Mouse (Mus musculus): Measurements from ENCODE around the gene Slc25a53. TPM values are rescaled to one million over a fixed set of nuclear protein-coding genes. Genes with fewer than 3 reads are reported as not detected.
"Not testable (repeated sequence)": the region's sequence is repeated elsewhere in the genome, so short reads cannot be mapped to it uniquely, and the experiment has no call there.

Gene Slc25a53
- polyA plus RNA-seq, 1 experiment from 2014 or later = 12.9 TPM

- H3K4me3 ChIP-seq (ENCODE audit: low read length) = no peak overlapping the region
- ATAC-seq (ENCODE audit: low FRiP score, low TSS enrichment) = no peak
- H3K4me2 ChIP-seq (replicated peaks; ENCODE audit: low read depth, low read length) = no peak overlapping the region
Measured at GRCm38 (mm10) chrX:136978616-136979015, 59.5 kb downstream of the Slc25a53 start.

DNA sequence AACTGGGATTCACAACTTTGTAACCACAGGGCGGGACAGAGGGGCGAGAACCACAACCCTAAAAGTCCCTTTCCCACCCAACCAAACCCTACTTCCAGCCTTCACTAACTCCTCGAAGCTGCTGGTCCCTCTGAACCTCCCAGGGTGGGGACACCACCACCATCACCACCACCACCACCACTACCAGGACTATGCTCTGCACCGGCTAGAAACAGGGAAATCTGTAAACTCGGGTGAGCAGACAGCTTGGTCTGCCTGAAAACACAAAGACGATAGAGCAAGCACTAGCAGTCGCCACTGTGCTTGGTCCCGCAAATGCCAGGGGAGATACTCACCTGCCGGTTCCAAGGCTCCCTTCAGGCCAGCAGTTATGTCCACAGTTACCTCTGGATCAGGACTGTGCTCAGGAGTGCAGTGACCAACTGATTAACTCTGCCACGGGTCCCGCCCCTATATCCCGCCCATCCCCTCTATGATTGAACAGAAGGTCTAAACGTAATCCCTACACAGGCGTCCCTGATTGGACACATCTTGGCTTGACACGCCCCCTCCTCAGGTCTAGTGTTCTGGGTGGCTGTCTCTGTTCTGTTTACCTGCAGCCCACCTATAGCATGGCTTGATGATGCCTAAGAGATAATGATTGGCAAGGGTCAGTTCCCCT is 61.5 kb downstream of the Slc25a53 start, which contains the start of the genes Tmsb15l and Tmsb15b1:
Gene Tmsb15l (minus strand): TSS at position 446 of the 661 bp plus-strand sequence.
Gene Tmsb15b1 (minus strand): TSS at position 451 of the 661 bp plus-strand sequence.
- Histone ChIP-seq H3K36me3 (ENCODE audit: insufficient read depth, low read length) (no peaks in the 10 kb centered on the region), H3K9me3 (ENCODE audit: low read length) (no peaks in the 10 kb centered on the region), H3K27ac (ENCODE audit: low read length) (no peak within 1 kb of the TSS), H3K4me1 (ENCODE audit: insufficient read depth, low read length) (no peaks in the 10 kb centered on the region), H3K4me2 (replicated peaks; ENCODE audit: low read depth, low read length) (peak within 1 kb of the TSS; percentile 60), H3K27me3 (ENCODE audit: insufficient read depth, low read length) (no peaks in the 10 kb centered on the region), H3K4me3 (ENCODE audit: low read length) (peak within 1 kb of the TSS; percentile 47), H3K9ac (replicated peaks; ENCODE audit: low read length) (peak within 1 kb of the TSS; percentile 61)
- WGBS = 40% methylated on average over 15 of the region's 15 CpGs
- ATAC-seq (ENCODE audit: low FRiP score, low TSS enrichment) = peak; percentile 100

More at GRCm38 (mm10) chrX:136978616-136979015, 59.5 kb downstream of the Slc25a53 start:
- Histone ChIP-seq H3K9me3 (ENCODE audit: low read length) (no peaks in the 10 kb centered on the region), H3K27me3 (ENCODE audit: insufficient read depth, low read length) (no peaks in the 10 kb centered on the region), H3K36me3 (ENCODE audit: insufficient read depth, low read length) (no peaks in the 10 kb centered on the region), H3K4me1 (ENCODE audit: insufficient read depth, low read length) (no peaks in the 10 kb centered on the region), H3K27ac (ENCODE audit: low read length) (no peak overlapping the region), H3K9ac (replicated peaks; ENCODE audit: low read length) (no peak overlapping the region)

- H3K9me3 ChIP-seq (ENCODE audit: low read length); H3K4me1 ChIP-seq (ENCODE audit: insufficient read depth, low read length); H3K27me3 ChIP-seq (ENCODE audit: insufficient read depth, low read length); H3K27ac ChIP-seq (ENCODE audit: low read length); ATAC-seq (ENCODE audit: low FRiP score, low TSS enrichment); H3K36me3 ChIP-seq (ENCODE audit: insufficient read depth, low read length): not testable (repeated sequence)
- Histone ChIP-seq H3K9ac (replicated peaks; ENCODE audit: low read length) (peak within 1 kb of the TSS; percentile 61), H3K4me2 (replicated peaks; ENCODE audit: low read depth, low read length) (peak within 1 kb of the TSS; percentile 60), H3K4me3 (ENCODE audit: low read length) (peak within 1 kb of the TSS; percentile 47)
- 88% methylated on average over 6 of the region's 6 CpGs for WGBS
Measured at GRCm38 (mm10) chrX:136975397-136975796, 62.7 kb downstream of the Slc25a53 start, which contains the start of gene Tmsb15b2. TSS of gene Tmsb15b2 (minus strand) at chrX:136975497.

DNA sequence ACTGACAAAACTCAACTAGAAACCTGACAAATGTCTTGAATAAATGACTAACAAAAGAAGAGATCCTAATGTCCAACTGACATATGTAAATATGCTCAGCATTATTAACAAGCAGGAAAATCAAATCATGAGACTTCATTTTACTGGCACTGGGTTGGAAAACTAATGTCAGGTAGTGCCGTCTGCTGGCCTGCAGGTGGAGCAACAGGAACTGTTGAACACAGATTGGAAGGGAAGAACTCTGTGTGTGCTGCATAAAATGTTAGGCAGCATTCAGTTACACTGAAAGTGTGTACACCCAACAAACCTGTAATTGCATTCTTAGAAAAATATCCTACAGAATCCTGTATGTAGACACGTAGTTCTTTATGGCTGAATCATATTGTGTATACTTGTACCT is 78.4 kb downstream of the Slc25a53 start:
- no peak overlapping the region for H3K27ac ChIP-seq (ENCODE audit: low read length)
- 33% methylated on average over 2 of the region's 2 CpGs for WGBS

GRCm38 (mm10) chrX:136958300-136958699 is 79.8 kb downstream of the Slc25a53 start:
- ATAC-seq (ENCODE audit: low FRiP score, low TSS enrichment) = peak; percentile 29; the same call in 1 of the 2 replicates
- not testable (repeated sequence) for H3K27ac ChIP-seq (ENCODE audit: low read length); H3K4me1 ChIP-seq (ENCODE audit: insufficient read depth, low read length); H3K27me3 ChIP-seq (ENCODE audit: insufficient read depth, low read length); H3K9me3 ChIP-seq (ENCODE audit: low read length); H3K9ac ChIP-seq (replicated peaks; ENCODE audit: low read length); H3K36me3 ChIP-seq (ENCODE audit: insufficient read depth, low read length)
- Histone ChIP-seq H3K4me2 (replicated peaks; ENCODE audit: low read depth, low read length) (peak overlapping the region; percentile 47), H3K4me3 (ENCODE audit: low read length) (peak overlapping the region; percentile 40)
- WGBS = 70% methylated on average over 5 of the region's 5 CpGs

More for the DNA sequence above, 78.4 kb downstream of the Slc25a53 start:
- Histone ChIP-seq H3K4me2 (replicated peaks; ENCODE audit: low read depth, low read length) (no peak overlapping the region), H3K9me3 (ENCODE audit: low read length) (no peaks in the 10 kb centered on the region), H3K27me3 (ENCODE audit: insufficient read depth, low read length) (no peaks in the 10 kb centered on the region), H3K36me3 (ENCODE audit: insufficient read depth, low read length) (no peaks in the 10 kb centered on the region), H3K9ac (replicated peaks; ENCODE audit: low read length) (no peak overlapping the region), H3K4me1 (ENCODE audit: insufficient read depth, low read length) (no peaks in the 10 kb centered on the region), H3K4me3 (ENCODE audit: low read length) (no peak overlapping the region)
- ATAC-seq (ENCODE audit: low FRiP score, low TSS enrichment) = no peak

DNA sequence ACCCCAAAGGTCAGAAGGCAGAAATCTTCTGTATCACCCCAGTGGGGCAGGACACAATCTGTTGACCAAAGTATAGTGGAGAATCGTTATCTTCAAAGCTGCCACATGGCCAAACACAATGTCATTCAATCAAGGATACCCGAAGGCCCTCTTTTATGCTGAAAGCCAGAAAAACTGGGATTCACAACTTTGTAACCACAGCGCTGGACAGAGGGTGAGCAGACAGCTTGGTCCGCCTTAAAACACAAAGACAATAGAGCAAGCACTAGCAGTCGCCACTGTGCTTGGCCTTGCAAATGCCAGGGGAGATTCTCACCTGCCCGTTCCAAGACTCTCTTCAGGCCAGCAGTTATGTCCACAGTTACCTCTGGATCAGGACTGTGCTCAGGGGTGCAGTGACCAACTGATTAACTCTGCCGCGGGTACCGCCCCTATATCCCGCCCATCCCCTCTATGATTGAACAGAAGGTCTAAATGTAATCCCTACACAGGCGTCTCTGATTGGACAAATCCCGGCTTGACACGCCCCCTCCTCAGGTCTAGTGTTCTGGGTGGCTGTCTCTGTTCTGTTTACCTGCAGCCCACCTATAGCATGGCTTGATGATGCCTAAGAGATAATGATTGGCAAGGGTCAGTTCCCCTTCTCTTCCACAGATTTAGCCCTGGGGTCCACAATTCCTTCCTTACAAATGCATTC is 80.4 kb downstream of the Slc25a53 start:
- Histone ChIP-seq H3K4me2 (replicated peaks; ENCODE audit: low read depth, low read length) (peak overlapping the region; percentile 47), H3K4me3 (ENCODE audit: low read length) (peak overlapping the region; percentile 40)
- not testable (repeated sequence) for H3K9me3 ChIP-seq (ENCODE audit: low read length); H3K9ac ChIP-seq (replicated peaks; ENCODE audit: low read length); H3K4me1 ChIP-seq (ENCODE audit: insufficient read depth, low read length); H3K27ac ChIP-seq (ENCODE audit: low read length); H3K36me3 ChIP-seq (ENCODE audit: insufficient read depth, low read length); H3K27me3 ChIP-seq (ENCODE audit: insufficient read depth, low read length)
- WGBS = 31% methylated on average over 13 of the region's 13 CpGs
- ATAC-seq (ENCODE audit: low FRiP score, low TSS enrichment) = peak; percentile 99

- H3K4me3 ChIP-seq (ENCODE audit: low read length) = no peak overlapping the region
- no peaks in the 10 kb centered on the region for H3K4me1 ChIP-seq (ENCODE audit: insufficient read depth, low read length)
- H3K27me3 ChIP-seq (ENCODE audit: insufficient read depth, low read length) = no peaks in the 10 kb centered on the region
- no peak overlapping the region for H3K27ac ChIP-seq (ENCODE audit: low read length)
- ATAC-seq (ENCODE audit: low FRiP score, low TSS enrichment) = no peak
- H3K9ac ChIP-seq (replicated peaks; ENCODE audit: low read length) = no peak overlapping the region
- H3K9me3 ChIP-seq (ENCODE audit: low read length) = no peaks in the 10 kb centered on the region
- H3K36me3 ChIP-seq (ENCODE audit: insufficient read depth, low read length) = no peaks in the 10 kb centered on the region
- WGBS = 42% methylated on average over 3 of the region's 3 CpGs
- no peak overlapping the region for H3K4me2 ChIP-seq (replicated peaks; ENCODE audit: low read depth, low read length)
Measured at GRCm38 (mm10) chrX:136937985-136938384, 100.1 kb downstream of the Slc25a53 start.

Other genes starting within 250 kb of the Slc25a53 start
- gene Plp1, start 215.6 kb downstream of the Slc25a53 start, polyA plus RNA-seq (2015; fragmentation: Nextera tagmentation; extraction: Ambion mirVana) = 3.8 and 5.0 TPM in 2 replicates
- gene Rab9b, start 169.5 kb downstream of the Slc25a53 start, polyA plus RNA-seq (2015; fragmentation: Nextera tagmentation; extraction: Ambion mirVana) = 0.15 and 0.21 TPM in 2 replicates
- gene H2bfm, start 111.0 kb downstream of the Slc25a53 start, polyA plus RNA-seq (2015; fragmentation: Nextera tagmentation; extraction: Ambion mirVana) = not detected in 2 replicates
- 28.5 and 33.2 TPM in 2 replicates for gene Tmsb15b2, start 62.8 kb downstream of the Slc25a53 start, polyA plus RNA-seq (2015; fragmentation: Nextera tagmentation; extraction: Ambion mirVana)
- gene Tmsb15l, start 61.4 kb downstream of the Slc25a53 start, polyA plus RNA-seq (2015; fragmentation: Nextera tagmentation; extraction: Ambion mirVana) = 4.7 and 6.6 TPM in 2 replicates
- gene Tmsb15b1, start 61.4 kb downstream of the Slc25a53 start, polyA plus RNA-seq (2015; fragmentation: Nextera tagmentation; extraction: Ambion mirVana) = 21.3 and 23.7 TPM in 2 replicates
- gene Zcchc18, start 45.1 kb downstream of the Slc25a53 start, polyA plus RNA-seq (2015; fragmentation: Nextera tagmentation; extraction: Ambion mirVana) = 26.1 and 30.8 TPM in 2 replicates
- 11.0 and 12.8 TPM in 2 replicates for gene Fam199x, start 11.3 kb upstream of the Slc25a53 start, polyA plus RNA-seq (2015; fragmentation: Nextera tagmentation; extraction: Ambion mirVana)
- gene Esx1, start 83.8 kb upstream of the Slc25a53 start, polyA plus RNA-seq (2015; fragmentation: Nextera tagmentation; extraction: Ambion mirVana) = not detected in 2 replicates